Mouse (Mus musculus): ENCODE measurements around the gene Tmem221.
A peak's percentile ranks its signal among the peaks of the same experiment; 100 is the strongest.

Tmem221 gene

DNA sequence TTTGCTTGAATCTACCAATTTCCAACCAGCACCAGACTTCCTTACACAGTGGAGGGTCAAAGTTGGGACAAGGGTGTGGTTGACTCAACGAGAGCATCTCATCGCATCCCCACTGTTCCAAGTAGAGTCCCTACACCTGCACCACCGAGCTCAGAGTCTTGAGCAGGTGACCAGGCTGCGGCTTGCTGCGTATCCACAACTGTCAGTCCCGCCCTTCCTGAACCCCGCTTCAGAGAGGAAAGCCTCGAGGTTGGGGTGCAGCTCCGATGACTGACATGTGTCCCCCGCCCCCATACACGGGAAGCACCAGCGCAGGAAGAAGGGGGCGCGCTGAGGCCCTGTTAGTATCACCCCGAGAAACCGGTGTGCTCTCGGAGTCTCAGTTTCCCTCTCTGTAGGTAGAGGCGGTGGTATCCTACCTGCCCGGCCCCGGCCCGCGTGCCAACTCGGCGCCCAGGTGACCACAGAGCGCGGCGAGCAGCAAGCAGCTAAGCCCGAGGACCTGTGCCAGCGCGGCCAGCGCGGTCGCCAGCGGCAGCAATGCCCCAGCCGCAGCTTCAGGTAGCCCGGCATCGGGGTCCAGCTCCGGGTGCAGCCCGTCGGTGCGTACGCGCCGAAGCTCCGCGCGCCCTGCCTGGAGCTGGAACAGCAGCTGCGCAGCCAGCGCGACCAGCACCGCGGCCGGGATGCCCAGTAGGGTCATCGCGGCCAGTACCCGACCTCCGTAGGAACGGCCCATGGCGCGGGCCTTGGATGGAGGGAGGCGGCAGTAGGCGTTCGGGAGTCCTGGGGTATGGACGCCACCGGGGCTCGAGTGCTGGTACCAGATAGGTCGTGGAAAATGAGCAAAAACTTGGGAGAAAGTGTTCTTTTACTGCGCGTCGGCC, at the start of gene Tmem221:
TSS of gene Tmem221 (minus strand) at position 801 of the 887 bp plus-strand sequence.
- no peak for DNase-seq

DNA sequence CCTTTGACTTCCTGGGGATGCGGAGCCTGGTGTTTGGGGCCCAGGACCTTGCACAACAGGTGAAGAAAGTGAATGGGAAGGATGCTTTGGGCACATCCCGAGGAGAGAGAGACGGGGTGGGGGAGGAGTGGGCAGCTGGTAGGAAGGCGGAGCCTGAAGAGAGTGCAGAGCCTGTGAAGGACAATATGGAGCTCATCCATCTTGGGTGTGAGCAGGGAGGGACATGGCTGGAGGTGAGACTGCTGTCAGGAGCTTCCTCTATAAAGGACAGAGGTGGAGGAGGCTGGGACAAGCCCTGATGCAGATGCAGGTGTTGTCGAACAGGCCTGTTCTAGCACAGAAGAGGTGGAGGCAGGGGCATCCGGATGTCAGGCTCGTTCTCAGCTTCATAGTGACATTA, 45.4 kb upstream of the Tmem221 start:
- no peak for DNase-seq

DNA sequence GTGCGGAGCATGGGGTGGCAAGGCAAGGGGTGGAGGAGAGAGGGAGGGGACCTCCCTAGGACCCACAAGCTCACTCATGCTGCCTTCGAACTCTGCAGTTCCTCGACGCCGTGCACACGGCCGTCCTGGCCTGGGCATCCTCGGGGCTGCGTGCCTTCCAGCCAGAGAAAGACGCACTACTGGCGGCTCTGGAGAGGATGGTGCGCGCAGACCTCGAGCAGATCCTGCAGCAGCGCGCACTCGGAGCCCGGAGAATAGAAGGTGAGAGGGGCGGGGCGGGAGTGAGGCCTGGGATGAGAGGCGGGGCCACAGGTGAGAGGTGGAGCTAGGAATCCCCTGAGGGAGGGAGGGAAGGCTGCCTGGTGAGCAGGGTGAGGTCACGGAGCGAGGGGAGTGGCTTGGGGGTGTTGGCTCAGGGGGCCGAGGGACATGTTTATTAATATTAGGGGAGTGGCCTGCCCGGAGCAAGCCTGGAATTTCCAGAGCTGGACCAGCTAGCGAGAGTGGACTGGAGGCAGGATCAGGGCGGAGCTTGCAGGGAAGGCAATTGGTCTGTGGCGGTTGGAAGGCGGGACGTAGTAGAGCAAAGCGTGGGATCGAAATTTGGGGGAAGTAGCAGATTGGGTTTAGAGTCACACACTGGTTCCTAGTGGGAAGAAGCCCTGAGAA, 44.1 kb upstream of the Tmem221 start:
- DNase-seq, result no peak

DNA sequence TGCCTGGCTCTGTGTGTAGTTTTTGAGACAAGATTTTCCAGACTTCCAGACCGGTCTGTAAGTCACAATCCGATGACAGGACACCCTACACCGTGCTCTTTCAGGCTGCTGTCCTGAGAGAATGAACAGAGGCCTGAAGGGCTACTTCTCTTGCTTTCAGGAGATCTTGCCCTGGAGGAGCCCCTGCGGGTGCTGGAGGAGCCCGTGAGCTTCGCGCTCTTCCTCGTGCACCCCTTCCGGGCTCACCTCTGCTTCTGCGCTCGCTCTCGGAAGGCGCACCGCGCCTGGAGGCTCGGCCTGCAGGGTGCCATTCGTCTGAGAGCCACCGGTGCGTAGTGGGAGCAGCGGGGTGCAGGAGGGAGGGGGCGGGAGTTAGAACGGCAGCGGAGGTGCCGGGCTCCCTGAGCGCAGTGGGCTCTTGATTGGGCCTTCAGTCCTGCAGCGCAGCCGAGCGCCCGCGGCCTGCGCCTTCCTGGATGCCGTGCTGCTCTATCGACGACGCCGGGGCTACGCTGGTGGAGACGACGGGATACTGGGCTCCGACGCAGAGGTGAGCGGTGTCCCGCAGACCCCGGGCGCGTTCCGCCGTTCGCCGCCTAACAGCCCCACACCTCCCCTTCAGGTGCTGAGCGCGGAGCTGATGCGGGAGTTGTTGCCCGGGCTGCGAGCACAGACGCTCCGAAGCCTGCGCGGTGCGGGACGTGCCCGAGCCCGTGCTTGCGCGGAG, 43.4 kb upstream of the Tmem221 start:
- DNase-seq, result no peak

DNA sequence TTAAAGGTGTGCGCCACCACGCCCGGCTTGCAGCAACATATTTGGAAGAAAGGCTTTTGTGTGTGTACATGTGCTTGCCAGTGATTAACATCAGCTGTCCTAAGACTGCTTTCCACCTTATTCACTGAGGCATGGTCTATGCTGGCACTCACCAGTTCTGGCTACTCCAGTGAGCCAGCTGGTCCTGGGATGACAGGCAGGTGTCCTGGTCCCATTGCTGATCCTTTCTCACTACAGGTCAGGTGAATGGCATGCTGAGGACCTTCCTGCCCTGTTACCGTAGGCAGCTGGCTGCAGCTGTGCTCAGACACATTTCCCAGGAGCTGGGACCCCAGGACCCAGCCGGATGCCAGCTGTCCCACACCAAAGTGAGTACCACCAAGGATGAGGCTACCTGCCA, 40.2 kb upstream of the Tmem221 start:
- no peak for DNase-seq

DNA sequence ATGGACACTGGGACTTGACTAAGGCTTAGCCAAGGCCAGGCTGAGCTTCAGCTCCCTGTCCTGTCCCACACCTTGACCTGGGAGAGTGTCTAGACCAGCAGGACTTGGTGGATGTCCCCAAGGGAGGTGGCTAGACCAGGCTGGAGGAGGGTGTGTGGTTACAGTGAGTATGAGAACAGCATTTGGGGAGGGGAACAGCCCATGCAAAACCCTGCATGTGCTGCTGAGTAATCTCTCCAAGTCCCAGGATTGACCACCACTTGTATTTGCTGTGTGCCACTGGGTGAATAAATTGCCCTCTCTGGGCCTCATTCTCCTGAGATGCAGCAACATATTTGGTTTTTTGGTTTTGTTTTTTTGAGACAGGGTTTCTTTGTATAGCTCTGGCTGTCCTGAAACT, 39.7 kb upstream of the Tmem221 start:
- DNase-seq, result no peak

DNA sequence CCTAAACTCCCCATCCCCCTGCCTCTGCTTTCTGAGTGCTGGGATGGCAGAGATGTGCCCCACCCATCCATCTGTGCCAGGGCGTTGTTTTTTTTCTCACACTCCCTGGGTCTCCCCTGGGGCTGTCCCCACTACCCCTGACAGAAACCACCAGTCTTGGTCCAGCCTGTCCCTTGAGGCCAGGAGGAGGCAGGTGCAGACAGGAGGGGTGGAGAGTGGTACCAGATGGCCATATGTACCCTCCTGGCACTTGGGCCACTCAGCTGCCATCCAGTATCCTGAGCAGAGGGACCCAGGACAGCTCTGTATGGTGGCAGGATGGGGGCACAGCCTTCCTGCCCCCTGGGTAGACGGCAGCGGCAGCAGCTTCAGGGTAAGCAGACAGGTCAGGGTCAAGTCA, 38.8 kb upstream of the Tmem221 start, which contains the start of gene Fam129c:
TSS of gene Fam129c (plus strand) at position 198 of the 400 bp plus-strand sequence.
- no peak for DNase-seq

DNA sequence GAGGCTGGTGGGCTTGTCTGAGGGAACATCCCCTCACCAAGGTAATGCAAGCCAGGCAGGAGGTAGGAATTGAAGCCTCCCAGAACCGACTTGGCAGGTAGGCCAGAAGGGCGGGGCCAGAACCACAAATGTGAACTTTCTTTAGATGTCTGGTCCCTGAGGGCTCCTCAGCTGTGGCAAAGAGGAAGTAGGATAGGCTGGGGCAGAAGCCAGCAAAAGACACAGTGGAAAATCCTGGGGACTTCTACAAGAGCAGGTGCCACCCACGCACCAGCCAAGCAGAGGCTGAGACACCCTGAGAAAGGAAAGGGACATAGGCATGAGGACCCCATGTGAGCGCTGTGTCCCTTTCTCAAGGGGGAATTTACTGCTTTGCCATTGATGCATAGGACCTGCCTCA, 38.1 kb upstream of the Tmem221 start:
- no peak for DNase-seq

DNA sequence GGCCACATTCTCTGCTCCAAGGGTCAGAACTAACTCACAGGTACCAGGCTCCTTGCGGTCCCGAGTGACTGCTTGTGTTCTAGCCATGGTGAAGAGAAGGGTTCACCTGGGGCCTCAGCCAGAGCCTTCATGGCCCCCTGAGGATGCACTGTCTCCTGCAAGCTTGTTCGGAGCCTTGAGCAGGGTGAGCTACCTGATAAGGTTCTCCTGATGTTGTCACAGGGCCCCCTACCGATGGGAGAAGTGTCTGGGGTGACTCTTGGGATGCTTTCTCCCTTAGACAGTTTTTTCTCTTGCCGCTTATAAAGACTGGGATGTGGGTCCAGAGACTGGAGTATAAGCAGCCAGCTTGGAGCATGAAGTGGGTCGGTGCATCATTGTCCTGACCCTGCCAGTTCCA, 37.7 kb upstream of the Tmem221 start:
- no peak for DNase-seq

DNA sequence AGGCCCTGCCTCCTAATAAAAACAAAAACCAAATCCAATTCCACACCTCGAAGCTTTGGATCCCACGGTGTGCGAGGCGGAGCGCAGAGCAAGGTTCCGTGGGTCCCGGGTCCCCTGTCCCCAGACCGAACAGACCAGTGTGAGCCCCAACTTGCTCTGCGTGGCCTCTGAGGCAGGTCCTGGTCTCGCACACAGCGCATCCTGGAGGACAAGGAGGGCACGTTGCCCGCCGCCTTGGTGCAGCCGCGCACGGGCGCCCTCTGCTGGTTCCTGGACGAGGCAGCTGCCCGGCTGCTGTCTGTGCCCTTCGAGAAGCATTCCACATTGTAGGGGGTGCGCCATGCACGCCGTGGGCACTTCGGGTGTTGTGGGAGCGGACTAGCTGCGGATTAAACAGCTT, 37.2 kb upstream of the Tmem221 start:
- peak; percentile 92 for DNase-seq

DNA sequence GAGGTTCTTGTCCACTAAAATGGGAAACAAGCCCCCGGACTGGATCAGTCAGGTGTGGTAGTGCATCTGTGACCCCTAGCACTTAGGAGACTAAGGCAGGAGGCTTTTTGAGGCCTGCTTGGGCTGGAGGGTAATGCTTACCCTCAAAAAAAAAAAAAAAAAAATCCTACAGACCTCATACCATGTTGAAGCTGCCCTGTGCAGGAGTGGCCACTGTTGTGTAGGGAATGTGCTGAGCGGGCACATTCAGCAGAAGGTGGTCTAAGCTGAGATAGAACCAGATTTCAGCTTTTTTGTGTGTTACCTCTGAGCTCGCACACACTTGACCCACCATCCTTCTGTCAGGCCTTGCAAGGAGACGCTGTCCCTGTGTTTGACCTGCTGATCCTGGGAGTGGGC, 35.7 kb upstream of the Tmem221 start:
- no peak for DNase-seq

DNA sequence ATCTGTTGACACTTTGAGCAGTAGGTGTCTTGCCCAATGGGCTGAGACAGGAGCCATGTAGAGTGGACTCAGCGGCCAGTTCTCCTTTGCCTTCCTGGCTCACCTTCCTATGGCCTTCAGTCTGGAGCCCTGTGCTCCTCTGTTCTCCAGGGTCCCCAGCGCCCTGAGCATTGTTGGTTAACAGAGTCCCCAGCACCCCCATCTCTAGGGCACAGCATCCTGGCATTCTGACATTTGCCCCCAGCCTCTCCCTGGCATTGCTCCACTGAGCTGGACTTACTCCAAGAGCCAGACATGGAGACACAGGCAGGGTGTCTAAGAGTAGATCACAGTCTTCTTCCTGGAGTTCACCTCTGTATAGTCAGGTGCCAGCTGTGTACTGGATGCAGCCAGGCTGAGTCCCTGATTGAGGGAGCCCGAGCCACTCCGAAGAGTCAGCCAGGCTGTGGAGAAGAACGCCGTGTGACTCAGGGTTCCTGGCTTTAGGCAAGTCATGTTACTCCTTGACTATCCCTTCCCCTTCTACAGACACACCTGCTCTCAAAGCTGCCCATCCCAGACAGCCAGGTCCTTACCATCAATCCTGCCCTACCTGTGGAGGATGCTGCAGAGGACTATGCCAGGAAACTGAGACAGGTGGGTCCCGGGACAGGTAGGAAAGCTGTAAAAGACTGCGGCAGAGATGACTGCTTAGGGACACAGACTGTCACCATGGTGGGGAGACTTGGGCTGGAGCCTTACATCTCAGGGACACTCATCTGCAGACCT, 35.1 kb upstream of the Tmem221 start:
- DNase-seq, result no peak

DNA sequence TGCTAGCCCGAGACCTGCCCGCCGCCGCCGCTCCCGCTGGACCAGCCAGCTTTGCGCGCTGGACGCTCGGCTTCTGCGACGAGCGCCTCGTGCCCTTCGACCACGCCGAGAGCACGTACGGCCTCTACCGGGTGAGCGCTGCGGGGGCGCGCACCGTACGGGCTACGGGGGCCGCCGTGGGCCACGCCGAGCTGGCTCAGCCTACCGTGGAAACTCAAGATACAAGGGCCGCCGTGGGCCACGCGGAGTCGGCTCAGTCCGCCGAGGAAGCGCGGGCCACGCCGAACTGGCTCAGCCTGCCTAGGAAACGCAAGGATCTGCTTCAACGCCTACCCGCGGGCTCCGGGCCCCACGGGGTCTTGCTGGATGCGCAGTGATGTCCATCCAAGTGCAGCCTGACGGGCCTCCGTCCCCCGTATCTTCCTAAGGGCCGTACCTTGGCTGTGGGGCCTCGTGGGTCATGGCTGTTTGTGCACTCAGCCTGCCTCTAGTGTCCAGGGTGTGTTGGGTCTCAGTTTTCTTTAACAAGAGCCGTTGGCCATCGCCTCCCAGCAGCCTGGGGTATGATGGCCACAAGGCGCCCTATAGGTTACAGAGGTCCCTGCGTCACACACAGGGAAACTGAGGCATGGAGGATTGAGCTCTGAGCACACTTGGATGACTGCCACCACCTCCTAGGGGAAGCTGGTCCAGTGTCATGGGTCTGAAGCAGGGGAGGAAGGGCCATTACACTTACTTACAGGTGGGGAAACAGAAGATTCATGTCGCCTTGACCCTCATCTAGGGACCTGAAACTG, 33.9 kb upstream of the Tmem221 start:
- peak; percentile 92 for DNase-seq

DNA sequence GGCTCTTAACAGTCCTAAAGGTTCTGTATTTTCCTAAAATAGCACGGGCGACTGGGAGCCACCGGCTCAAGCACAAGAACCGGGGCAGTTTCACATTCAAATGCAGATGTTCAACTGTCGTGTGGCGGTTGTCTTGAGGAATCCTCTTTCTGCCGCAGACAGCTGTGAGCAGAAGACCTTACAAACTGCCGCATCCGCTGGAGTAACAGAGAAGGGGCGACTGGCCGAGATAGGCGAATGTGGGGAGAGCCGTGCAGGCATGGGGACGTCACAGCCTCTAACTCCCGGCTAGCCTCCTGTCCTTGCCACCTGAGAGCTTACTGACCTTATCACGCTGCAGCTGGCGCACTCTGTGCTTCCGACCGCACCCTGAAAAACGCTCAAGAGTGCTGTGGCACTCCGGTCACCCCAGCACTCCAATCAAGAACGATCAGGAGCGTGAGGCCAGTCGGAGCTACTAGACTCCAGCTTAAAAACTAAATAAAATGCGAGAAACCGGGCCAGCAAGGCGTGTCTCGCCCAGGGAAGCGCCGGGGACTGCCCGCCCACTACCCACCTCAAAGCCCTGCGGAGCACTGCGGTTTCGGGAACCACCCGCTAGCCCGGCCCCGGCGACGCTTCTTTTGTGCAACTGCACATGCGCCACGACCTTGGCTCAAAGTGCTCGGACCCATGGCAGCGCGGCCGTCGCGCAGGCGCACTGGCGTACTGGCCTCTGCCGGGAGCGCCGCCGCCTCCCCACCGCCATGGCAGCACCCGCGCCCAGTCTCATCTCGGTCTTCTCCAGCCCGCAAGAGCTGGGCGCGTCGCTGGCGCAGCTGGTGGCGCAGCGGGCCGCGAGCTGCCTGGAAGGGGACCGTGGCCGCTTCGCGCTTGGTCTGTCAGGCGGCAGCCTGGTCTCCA, 33.1 kb upstream of the Tmem221 start, which contains the start of gene Pgls:
TSS of gene Pgls (plus strand) at position 706 of the 903 bp plus-strand sequence.
- peak; percentile 96 for DNase-seq

DNA sequence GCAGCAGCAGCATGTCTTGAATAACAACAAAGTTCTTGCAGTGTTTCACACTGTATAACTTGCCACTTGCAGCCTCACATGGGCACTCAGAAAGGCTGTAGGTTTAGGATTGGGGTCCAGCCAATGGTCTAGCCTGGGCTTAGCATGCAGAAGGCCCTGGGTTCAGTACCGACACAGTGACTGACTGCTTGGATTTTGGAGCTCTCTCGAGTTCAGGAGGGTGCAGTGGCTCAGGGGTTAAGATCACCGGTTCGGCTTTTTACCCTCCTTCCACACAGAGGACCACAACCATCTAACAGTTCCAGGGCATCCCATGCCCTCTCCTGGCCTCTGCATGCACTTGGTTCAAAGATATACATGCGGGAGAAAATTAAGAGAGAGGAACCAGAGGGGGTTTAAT, 32.3 kb upstream of the Tmem221 start:
- DNase-seq, result no peak

DNA sequence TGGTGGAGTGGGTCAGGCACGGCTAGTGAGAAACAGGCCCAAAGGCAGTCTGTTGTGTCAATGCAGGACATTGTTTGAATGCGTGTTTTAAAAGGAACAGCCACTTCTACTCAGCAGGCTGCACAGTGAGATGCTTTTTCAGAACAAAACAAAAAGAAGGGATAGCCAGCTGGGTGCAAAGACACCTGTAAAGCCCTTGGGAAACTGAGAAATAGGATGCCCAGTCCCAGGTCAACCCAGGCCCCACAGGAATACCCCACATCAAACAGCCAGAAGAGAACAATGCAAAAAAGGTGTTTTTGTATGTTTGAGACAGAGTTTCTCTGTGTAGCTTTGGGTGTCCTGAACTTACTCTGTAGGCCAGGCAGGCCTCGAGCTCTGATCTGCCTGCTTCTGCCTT, 30.1 kb upstream of the Tmem221 start:
- no peak for DNase-seq

DNA sequence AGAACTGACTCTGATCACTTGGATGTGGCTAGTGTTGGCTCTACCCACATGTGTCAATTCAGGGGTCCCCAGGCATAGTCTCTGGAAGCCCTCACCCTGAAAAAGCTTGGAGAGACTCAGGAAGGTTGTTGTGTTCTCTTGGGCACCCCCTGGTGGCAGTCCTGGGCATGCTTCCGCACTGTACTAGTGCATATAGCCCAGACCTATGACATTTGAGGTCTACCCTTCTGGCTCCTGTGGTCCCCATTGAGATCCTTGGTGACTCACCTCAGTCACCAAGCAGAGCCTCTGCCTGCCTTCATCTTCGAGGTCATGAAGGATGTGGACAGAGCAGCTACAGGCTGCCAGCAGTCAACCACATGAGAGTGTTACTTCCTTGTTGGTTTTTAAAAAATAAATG, 28.2 kb upstream of the Tmem221 start:
- no peak for DNase-seq

DNA sequence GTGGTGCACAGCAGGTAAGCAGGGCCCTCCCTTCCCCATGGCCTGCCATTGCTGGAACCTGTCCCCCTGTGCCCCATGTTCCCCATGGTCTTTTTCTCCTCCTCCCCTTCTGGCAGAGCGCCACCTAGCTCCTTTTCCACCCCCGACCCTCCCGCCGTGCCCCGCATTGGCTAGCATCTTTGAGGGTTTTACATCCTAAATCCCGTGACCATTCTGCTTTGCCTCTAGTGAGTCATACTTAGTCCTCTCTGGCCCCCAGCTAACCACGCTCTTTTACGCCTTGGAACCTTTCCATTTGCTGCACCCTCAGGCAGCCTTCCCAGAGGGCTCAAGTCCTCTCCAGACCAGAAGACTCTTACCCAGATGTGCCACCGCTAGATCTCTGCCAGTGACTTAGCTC, 21.5 kb upstream of the Tmem221 start:
- DNase-seq, result no peak

DNA sequence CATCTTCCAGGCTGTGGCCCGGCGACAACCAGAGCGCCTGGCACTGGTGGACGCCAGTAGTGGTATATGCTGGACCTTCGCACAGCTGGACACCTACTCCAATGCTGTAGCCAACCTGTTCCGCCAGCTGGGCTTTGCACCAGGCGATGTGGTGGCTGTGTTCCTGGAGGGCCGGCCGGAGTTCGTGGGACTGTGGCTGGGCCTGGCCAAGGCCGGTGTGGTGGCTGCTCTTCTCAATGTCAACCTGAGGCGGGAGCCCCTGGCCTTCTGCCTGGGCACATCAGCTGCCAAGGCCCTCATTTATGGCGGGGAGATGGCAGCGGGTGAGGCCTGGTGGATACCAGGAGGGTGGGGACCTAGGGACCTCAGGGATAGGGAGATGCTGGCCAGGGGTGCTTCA, 20.8 kb upstream of the Tmem221 start:
- DNase-seq, result no peak

DNA sequence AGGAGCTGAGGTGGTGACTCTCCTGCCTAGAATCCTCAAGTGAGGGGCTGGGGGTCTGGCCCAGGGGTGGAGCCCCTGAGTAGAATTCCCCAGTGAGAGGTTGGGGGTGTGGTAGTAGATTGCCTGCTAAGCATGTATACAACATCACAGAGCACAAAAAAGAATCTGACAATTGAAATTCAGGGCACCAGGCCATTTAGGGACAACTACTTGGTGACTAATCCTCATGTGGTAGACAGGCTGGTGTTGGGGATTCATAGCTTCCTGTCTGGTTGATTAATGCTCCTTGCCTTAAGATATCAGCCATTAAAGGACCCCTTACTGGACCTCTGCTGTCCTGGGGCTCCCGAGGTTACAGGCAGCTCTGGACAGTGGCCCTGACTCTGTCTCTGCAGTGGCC, 20.3 kb upstream of the Tmem221 start:
- DNase-seq, result no peak

DNA sequence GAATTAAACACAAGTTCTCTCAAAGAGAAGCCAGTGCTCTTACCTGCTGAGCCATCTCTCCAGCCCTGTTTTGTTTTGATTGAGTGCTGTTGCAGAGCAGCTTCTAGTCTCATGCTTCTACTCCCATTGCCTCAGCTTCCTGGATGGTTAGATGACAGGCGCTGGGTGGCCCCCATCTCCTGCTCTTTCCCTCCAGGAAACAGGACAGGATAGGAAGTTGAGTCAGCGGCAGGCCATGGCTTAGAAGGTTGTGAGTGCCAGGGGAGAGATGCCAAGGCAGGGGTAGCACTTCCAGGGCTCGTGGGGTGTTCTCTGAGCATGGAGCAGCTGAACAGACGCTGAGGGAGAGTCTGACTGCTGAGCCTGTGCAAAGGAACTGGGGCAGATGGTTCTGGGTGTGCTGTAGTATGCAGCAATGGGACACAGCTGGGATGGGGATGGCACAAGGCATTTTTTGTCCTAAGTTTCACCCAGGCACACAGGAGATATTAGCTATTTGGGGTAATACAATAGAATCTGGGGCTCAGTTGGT, 19.3 kb upstream of the Tmem221 start:
- no peak for DNase-seq

Measured in cerebellum, adult 9-10 months (tissue).